Mouse (Mus musculus) embryonic fibroblast, embryonic 13.5 days (primary cell): ENCODE data around the gene Strbp. TPM values are rescaled to one million over a fixed set of nuclear protein-coding genes. Genes with fewer than 3 reads are reported as not detected.

ENCODE experiments used
- H3K27ac ChIP-seq: 2 replicates; pipeline ENCODE4 v1.5.1; 2012; ENCODE audit warnings: low read length, control low read depth, inconsistent platforms; ENCODE audit not compliant: insufficient read depth
- H3K4me1 ChIP-seq: 2 replicates; pipeline ENCODE4 v1.6.1; 2011; ENCODE audit warnings: low read length; ENCODE audit not compliant: control insufficient read depth, insufficient read depth
- H3K4me3 ChIP-seq: 2 replicates; pipeline ENCODE4 v1.5.1; 2011; ENCODE audit warnings: mild to moderate bottlenecking, control low read depth, low read length; ENCODE audit not compliant: insufficient read depth
- CTCF ChIP-seq: IDR thresholded peaks from 2 replicates; pipeline ENCODE4 v1.5.1; 2011; ENCODE audit warnings: mild to moderate bottlenecking, control low read depth, low read length, moderate library complexity, borderline replicate concordance; ENCODE audit not compliant: insufficient read depth
- POLR2A ChIP-seq: IDR thresholded peaks from 2 replicates; pipeline ENCODE4 v1.6.1; 2011; ENCODE audit warnings: low read depth, mild to moderate bottlenecking, control low read depth, low read length, moderate library complexity
- polyA plus RNA-seq: library from polyadenylated mRNA; stranded (reverse); fragments of >200 nt; gene quantifications from 2 replicates; pipeline ENCODE4 v1.2.4, GENCODE M21; 2011; ENCODE audit warnings: low read depth; ENCODE audit not compliant: missing spikeins, insufficient read length

Strbp gene
- polyA plus RNA-seq, 1 experiment: 36.1 TPM

GRCm38 (mm10) chr2:37442611-37443591 is 260.8 kb downstream of the Strbp start, which contains the start of the genes Zbtb26, Zbtb6 and Rabgap1:
Gene Zbtb26 (minus strand): TSS chr2:37443135.
Gene Zbtb6 (minus strand): TSS chr2:37443171.
Gene Rabgap1 (plus strand): TSS chr2:37443279.
- TF ChIP-seq CTCF: no peak
- peak; percentile 82 for TF ChIP-seq POLR2A
- Histone ChIP-seq H3K4me3 (peak within 1 kb of the TSS; percentile 96), H3K4me1 (peaks cover 4% of the 10 kb centered on the region; the same call in 1 of the 2 replicates), H3K27ac (peak within 1 kb of the TSS; percentile 80)

Other genes starting within 250 kb of the Strbp start
- gene Gpr21, start 187.5 kb downstream of the Strbp start, polyA plus RNA-seq: 1.5 and 4.8 TPM in 2 replicates
- gene Crb2, start 72.4 kb upstream of the Strbp start, polyA plus RNA-seq: 0.08 and 0.32 TPM in 2 replicates